Mouse (Mus musculus) cerebellum, adult 18-20 months (tissue): ENCODE measurements around the gene Ipo7.
A peak's percentile ranks its signal among the peaks of the same experiment; 100 is the strongest.
"Not testable (repeated sequence)": the region's sequence is repeated elsewhere in the genome, so short reads cannot be mapped to it uniquely, and the experiment has no call there.

Experiments used
- DNase-seq, 2 experiments: peaks; one replicate each; pipeline ENCODE4 v3.0.0; 2021

Ipo7 gene

GRCm38 (mm10) chr7:110023553-110023952 is 5.5 kb downstream of the Ipo7 start:
- no peak for DNase-seq

DNA sequence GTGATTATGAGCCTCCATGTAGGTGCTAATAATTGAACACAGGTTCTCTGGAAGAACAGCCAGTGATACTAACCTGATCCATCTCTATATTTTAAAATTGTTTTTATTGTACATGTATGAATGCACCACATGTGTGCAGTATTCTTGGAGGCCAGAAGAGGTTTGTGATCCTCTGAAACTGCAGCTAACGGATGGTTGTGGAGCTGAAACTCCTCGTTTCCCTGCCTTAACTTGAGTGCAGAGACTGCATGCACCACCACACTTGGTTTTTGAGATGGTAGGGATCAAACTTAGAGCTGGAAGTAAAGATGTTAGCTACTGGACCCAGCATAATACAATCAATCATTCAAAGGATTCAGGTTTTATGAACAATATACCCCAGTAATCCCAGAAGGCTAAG is 8.5 kb downstream of the Ipo7 start:
- DNase-seq: no peak

DNA sequence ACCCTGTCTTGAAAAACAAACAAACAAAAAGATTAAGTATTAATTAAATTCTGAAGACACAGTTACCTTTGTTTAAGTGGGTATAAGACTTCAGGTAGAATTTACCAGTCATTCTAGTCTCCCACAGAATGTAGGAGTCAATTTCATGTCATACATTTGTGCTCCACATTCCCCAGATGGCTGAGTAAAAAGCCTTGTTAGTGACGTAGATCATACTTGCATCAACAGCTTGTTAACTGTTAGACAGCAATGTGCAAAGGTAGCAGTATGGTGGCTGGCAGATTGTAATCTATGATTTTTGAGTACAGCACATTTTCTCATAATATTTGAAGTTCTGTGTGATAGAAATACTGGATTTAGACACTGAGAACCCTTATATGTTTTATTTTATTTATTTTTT is 10.8 kb downstream of the Ipo7 start:
- no peak for DNase-seq

DNA sequence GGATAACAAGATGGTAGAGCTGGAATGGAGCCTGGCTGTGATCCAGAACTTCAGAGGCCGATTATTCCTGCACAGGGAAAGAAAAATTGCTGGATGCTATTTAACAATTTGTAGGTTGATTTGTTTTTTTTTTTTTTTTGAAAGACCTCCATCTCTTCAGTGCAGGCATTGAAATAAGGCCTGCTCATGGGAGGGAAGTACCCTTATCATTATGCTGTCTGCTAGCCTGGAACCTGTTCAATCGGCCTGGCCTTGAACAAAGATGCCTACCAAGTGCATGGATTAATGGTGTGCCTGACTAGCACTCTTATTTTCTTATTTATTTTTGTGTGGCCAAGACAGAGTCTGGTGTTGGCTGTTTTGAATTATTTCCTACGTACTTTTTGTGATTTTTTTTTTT is 12.3 kb downstream of the Ipo7 start:
- DNase-seq: no peak

DNA sequence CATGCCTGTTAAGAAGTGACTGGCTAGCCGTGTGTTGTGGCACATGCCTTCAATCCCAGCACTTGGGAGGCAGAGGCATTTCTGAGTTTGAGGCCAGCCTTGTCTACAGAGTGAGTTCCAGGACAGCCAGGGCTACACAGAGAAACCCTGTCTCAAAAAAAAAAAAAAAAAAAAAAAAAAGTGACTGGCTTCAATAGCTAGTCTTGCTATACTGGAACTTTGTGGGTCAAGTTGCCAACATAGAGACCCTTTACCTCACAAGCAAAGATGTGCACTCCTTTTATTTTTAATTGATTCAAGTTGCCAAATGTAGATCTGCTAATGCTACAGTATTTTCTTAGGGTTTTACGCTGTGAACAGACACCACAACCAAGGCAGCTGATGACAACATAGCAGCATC is 39.6 kb downstream of the Ipo7 start:
- not testable (repeated sequence) for DNase-seq

DNA sequence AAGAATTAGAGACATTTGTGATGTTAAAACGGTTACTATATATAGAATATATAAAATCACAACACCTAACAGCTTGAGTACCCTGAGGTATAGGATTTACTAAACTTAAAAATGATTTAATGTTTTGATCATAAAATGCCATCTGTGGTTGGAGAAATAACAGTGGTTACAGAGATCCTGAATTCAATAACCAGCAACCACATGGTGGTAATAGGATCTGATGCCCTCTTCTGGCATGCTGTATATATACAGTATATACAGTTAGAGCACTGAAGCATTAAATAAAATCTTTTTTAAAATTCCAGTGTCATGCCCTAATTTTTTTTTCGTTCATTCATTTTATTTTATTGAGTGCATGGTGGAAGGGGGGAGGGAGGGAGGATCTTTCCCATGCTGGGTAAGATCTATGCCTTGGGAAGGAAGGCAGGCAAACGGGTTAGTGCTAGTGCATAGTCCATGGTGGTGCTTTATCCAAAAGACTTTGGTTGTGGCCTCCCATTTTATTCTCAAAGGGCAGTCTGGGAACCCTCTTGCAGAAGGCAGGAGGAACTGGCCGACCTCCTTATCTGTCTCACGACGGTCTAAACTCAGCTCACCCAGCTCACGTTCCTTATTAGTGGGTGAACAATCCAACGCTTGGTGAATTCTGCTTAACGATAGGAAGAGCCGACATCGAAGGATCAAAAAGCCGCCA is 41.2 kb downstream of the Ipo7 start:
- DNase-seq: peak in 1 of 2 experiments; percentile 15

DNA sequence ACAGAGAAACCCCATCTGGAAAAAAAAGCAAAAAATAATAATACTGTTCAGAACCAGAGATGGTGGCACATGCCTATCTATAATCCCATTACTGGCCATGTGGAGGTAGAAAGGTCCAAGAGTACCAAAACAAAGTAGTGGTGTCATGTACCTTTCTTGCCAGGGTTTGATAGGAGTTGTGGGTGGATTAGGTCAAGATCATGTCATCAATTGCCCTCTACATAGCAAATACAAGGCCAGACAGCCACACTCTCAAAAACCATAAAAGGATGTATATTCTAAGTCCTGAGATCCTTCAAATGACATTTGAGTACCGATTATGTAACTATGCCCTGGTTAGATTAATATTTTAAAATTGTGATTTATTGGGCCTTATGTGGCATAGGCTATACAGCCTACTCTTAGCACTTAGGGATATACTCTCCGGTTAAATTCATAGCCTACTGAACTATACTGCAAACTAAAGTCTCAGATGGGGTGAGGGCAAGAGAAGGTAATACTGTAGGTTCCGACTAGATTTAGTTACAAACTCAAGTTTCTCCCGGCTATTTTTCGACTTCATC is 42.1 kb downstream of the Ipo7 start:
- DNase-seq: peak in 1 of 2 experiments; percentile 22

DNA sequence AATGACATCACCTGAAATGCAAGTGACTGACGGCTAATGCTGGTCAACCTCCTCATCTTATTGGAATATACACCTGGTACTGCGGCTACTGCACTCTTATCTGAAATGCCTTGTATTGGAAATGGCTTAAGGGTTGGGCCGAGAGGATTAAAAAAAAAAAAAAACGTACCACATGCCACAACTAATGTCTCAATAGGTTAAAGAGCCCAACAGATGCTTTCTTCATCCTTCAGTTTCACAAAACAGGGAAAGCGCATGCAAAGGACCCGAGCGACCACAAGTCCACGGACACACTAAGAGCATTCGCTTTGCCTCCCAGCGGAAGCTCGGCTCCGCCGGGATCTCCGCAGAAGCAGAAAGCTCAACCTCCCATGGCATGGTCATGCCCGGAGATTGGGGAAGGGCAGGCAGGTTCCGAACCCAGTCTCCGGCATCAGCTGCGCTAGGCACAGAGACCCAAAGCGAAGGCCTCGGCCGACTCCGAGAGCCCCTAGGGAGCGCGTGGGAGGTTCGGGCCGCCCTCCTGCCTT is 42.7 kb downstream of the Ipo7 start:
- DNase-seq: peak; percentile 24 to 56

DNA sequence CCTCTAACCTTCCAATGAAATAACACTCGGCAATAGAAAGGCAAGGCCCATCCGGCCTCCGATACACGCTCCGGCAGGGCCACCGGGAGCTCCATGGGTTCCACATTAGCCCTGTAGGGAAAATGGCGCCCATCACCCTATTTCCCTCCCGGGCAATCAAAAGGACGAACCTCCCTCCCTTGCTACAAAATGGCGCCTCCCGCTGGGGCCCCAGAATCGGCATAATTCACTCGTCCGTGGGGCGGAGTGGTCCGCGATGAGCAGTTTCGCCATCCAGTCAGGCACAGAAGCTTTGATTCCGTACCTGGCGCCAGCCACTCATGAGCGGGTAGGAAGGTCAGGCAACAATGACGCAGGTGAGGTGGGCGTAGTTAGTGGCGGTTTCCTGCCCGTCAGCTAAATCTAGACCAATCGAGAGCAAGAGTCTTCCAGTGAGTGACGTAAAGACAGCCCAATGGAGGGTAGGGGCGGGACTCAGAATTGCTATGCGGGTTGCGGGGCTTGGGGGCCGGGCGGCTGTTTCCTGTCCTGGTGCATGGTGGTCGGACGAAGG is 43.2 kb downstream of the Ipo7 start, which contains the start of gene Zfp143:
Gene Zfp143, plus strand, starts transcription at position 19 of the 553 bp plus-strand sequence.
- DNase-seq: peak; percentile 100

GRCm38 (mm10) chr7:110061752-110062273 is 43.7 kb downstream of the Ipo7 start:
- peak; percentile 87 to 89 for DNase-seq

GRCm38 (mm10) chr7:110063731-110064130 is 45.7 kb downstream of the Ipo7 start:
- no peak for DNase-seq

GRCm38 (mm10) chr7:110069070-110069469 is 51.0 kb downstream of the Ipo7 start:
- DNase-seq: no peak

DNA sequence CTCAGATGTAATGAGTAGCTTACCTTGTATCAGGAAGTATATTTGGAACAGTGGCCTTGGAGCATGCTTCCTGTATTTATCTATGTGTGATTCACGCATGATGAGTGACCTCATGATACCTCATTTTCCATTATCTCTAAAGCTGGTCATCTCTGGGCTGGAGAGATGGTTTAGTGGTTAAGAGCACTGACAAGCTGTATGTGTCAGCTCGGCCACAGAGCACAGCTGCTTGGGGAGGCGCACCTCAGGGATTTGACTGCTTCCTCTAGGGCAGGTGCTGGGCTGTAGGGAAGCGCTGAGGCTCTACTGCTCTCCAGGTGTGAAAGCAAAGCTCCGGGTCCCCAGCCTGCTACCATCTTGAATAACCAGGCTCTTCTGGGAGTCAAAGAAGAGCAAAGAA is 60.1 kb downstream of the Ipo7 start:
- DNase-seq: no peak

DNA sequence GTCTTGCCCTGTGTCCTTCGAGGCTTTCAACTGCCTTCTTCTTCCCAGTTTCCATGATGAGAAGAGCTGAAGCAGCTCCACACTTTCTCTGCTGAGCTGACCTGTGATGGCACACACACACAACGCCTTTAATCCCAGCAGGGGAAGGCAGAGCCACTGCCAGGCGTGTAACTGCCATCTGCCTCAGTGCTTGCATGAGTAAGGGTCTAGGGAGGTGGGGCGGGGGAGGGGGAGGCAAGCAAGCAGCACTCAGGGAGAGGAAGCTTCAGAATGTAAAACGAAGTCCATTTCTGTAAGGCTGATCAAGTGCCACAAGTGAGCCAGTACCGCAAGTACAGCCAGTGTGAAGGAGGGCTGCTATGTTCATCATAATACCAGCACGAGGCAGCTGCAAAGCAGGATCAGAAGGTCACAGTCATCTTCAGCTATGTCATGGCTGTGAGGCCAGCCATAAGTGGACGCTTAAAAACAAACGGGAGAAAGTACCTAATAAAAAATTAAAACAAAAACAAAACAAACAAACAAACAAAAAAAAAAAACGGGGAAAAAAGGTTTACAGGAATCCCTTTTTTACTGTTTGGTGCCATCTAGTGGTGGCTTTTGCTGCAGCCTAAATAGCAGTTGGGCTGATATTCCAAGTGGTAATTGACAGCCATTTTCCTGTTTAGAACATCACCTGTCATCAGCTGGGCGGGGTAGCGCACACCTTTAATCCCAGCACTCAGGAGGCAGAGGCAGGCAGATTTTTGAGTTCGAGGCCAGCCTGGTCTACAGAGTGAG is 65.5 kb downstream of the Ipo7 start:
- peak; percentile 71 for DNase-seq

DNA sequence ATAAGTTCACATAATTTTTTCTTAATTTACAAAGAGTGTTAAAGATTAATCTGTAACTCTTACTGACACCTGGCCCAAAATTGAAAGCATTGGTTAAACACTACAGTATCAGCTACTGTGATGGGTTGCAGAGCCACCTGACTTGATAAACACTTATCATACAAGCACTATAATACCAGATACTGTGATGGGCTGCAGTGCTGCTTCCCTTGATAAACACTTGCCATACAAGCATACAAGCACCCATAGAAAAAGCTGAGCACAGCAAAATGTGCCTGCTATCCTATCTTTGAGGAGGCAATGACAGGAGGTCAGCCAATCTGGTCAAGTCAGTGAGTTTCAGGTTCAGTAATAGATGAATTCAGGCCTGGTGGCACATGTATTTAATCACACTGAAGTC is 67.1 kb downstream of the Ipo7 start:
- DNase-seq: no peak

- no peak for DNase-seq
Measured at GRCm38 (mm10) chr7:110087914-110088313, 69.8 kb downstream of the Ipo7 start.

DNA sequence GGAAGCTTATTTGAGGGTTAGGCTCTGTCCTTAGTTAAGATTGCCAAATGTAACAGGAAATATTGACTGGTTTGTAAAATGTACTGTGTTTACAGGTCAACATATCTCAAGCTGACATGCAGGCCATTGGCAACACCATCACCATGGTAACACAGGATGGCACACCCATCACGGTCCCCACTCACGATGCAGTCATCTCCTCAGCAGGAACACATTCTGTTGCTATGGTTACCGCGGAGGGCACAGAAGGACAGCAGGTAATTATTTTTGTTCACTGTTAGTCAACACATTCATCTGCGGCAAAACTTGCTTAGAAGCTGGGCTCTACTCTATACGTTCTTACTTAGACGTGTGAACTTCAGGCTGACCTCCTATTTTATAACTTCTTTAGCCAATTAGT is 73.6 kb downstream of the Ipo7 start:
- DNase-seq: peak; percentile 11 to 19

- DNase-seq: no peak
Measured at GRCm38 (mm10) chr7:110096332-110096731, 78.3 kb downstream of the Ipo7 start.

DNA sequence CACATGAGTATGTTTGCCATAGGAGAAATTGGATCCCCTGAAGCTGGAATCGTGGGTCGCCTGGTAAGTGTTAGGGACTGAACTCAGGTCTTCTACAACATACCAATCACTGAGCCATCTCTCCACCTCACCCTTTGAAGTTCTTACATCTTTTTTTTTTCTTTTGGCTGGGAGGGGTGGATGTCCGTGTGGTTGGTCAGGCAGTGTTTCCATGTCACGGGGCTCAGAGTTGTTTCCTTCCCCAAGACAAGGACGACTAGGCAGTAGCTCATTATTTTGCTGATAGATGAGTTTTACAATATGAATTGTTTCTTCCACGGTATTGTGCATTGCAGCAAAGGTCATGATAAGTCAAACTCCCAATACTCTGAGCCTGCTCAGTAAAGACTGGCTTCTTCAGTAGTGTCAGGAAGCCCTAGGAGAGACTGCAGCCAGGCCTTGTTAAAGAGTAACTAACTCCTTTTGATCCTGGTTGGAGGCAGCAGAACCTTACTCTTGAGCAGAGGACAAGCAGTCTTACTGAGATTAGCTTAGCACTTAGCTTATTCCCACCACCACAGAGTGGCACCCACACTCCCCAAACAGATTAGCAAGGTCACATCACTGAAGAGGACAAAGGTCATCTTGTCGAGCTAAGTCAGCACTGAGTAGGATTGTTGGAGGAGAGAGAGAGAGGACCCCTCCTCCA is 79.2 kb downstream of the Ipo7 start:
- no peak for DNase-seq

DNA sequence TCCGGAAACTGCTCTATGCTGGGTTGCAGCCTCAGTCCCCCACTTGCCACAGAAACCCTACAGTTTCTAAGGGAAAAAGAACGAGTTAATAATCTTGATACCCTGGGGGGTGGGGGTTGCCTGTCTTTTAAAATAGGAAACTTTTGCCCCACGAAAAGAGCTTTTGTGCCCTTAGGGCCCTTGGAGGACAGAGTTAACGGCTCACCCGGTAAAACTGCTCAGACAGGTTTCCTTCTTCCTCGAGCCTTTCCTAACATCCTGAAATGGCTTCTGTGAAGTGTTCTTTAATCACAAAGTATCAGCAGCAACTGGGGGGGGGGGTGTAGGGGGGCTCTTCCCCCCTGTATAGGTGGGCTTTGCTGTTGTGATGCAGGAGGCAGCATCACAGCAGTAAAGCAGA is 82.8 kb downstream of the Ipo7 start:
- DNase-seq: no peak

DNA sequence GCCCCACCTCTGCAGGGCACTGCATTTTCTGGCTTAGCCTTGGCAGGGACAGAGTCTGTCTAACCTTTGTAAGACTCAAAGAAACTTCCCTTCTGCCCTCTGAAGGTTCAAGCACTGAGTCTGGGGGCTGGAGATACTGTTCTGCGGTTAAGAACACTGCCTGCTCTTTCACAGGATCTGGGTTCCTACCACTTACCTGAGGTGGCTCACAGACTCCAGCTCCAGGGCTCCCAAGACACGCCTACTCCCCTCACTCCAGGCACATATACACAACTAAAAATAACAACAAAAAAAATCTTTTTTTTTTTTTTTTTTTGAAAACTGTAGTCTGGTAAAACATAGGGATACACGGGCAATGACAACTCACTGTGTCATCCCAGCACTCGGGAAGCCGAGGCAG is 83.2 kb downstream of the Ipo7 start:
- DNase-seq: no peak

DNA sequence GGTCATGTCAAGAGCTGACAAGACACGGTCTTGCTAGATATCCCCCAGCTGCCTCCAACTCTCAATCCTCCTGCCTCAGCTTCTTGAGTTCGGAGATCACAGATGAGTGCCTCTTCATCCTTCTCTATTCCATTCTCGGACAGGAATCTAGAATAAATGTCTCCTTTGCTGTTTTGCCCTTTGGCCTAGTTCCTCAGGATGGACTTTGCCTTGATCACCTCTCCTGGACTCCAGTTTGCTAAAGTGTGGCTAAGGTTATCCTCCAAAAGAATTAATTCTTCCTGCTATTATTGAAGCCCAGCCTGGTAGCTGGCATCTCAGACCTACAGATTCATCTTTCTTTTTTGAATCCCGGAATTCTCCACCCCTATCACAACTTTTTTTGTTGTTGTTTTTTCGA is 87.0 kb downstream of the Ipo7 start:
- DNase-seq: no peak
